Mouse (Mus musculus): ENCODE data around the gene Gm17019. TPM values are rescaled to one million over a fixed set of nuclear protein-coding genes. Genes with fewer than 3 reads are reported as not detected.
"Not testable (repeated sequence)": the region's sequence is repeated elsewhere in the genome, so short reads cannot be mapped to it uniquely, and the experiment has no call there.

Gene Gm17019
- not detected for total RNA-seq (2021)

- DNase-seq; intact Hi-C loops (cut with DNase I): not testable (repeated sequence)
These were observed at the start of gene Gm17019 for GRCm38 (mm10) chr5:15032898-15033297. Gene Gm17019 (minus strand): TSS chr5:15032998.

- DNase-seq; intact Hi-C loops (cut with DNase I): not testable (repeated sequence)
These were observed 29.6 kb upstream of the Gm17019 start for GRCm38 (mm10) chr5:15062385-15062715.

- intact Hi-C loops (cut with DNase I); DNase-seq: not testable (repeated sequence)
These were observed 29.0 kb upstream of the Gm17019 start for GRCm38 (mm10) chr5:15061638-15062384.

GRCm38 (mm10) chr5:15054151-15055025, 21.6 kb upstream of the Gm17019 start:
- intact Hi-C loops (cut with DNase I); DNase-seq: not testable (repeated sequence)

GRCm38 (mm10) chr5:15053606-15053962, 20.8 kb upstream of the Gm17019 start:
- DNase-seq; intact Hi-C loops (cut with DNase I): not testable (repeated sequence)

GRCm38 (mm10) chr5:15052945-15053605, 20.3 kb upstream of the Gm17019 start:
- DNase-seq; intact Hi-C loops (cut with DNase I): not testable (repeated sequence)

GRCm38 (mm10) chr5:15050807-15051206, 18.0 kb upstream of the Gm17019 start:
- intact Hi-C loops (cut with DNase I); DNase-seq: not testable (repeated sequence)

GRCm38 (mm10) chr5:15044830-15045767, 12.3 kb upstream of the Gm17019 start:
- intact Hi-C loops (cut with DNase I); DNase-seq: not testable (repeated sequence)

- intact Hi-C loops (cut with DNase I); DNase-seq: not testable (repeated sequence)
These were observed 8.0 kb upstream of the Gm17019 start for GRCm38 (mm10) chr5:15040784-15041183.

GRCm38 (mm10) chr5:15039984-15040383, 7.2 kb upstream of the Gm17019 start:
- intact Hi-C loops (cut with DNase I); DNase-seq: not testable (repeated sequence)

GRCm38 (mm10) chr5:15024316-15024715, 8.5 kb downstream of the Gm17019 start:
- intact Hi-C loops (cut with DNase I); DNase-seq: not testable (repeated sequence)

- intact Hi-C loops (cut with DNase I); DNase-seq: not testable (repeated sequence)
These were observed 12.7 kb downstream of the Gm17019 start for GRCm38 (mm10) chr5:15020067-15020466.

GRCm38 (mm10) chr5:15010639-15011582, 21.9 kb downstream of the Gm17019 start:
- not testable (repeated sequence) for DNase-seq

GRCm38 (mm10) chr5:15006907-15007306, 25.9 kb downstream of the Gm17019 start:
- DNase-seq; intact Hi-C loops (cut with DNase I): not testable (repeated sequence)

More at GRCm38 (mm10) chr5:15010639-15011582, 21.9 kb downstream of the Gm17019 start:
- intact Hi-C loops (cut with DNase I) = not testable (repeated sequence)

- intact Hi-C loops (cut with DNase I) = not testable (repeated sequence)
These were observed 26.5 kb downstream of the Gm17019 start for GRCm38 (mm10) chr5:15006288-15006687.

GRCm38 (mm10) chr5:15005584-15005983, 27.2 kb downstream of the Gm17019 start:
- DNase-seq; intact Hi-C loops (cut with DNase I): not testable (repeated sequence)

More at GRCm38 (mm10) chr5:15006288-15006687, 26.5 kb downstream of the Gm17019 start:
- not testable (repeated sequence) for DNase-seq

GRCm38 (mm10) chr5:15004569-15005562, 27.9 kb downstream of the Gm17019 start:
- intact Hi-C loops (cut with DNase I) = not testable (repeated sequence)

More at GRCm38 (mm10) chr5:15004569-15005562, 27.9 kb downstream of the Gm17019 start:
- not testable (repeated sequence) for DNase-seq
